Mouse (Mus musculus): Measurements from ENCODE around the gene Rgp1.
"Not testable (repeated sequence)": the region's sequence is repeated elsewhere in the genome, so short reads cannot be mapped to it uniquely, and the experiment has no call there.

Rgp1 gene

GRCm38 (mm10) chr4:43578376-43579204 lies at the start of gene Rgp1, which contains the start of gene Gba2:
TSS of gene Rgp1 (plus strand) at chr4:43578715.
TSS of gene Gba2 (minus strand) at chr4:43578873.
- DNase-seq: peak; percentile 92 to 93

GRCm38 (mm10) chr4:43530081-43530501 lies 48.4 kb upstream of the Rgp1 start:
- no peak for DNase-seq

- peak; percentile 79 to 83 for DNase-seq
Observed at GRCm38 (mm10) chr4:43530581-43530980, 47.9 kb upstream of the Rgp1 start.

GRCm38 (mm10) chr4:43533270-43533669 lies 45.2 kb upstream of the Rgp1 start:
- no peak for DNase-seq

GRCm38 (mm10) chr4:43535628-43536027 lies 42.9 kb upstream of the Rgp1 start:
- no peak for DNase-seq

- no peak for DNase-seq
Observed at GRCm38 (mm10) chr4:43536031-43536430, 42.5 kb upstream of the Rgp1 start.

- no peak for DNase-seq
Observed at GRCm38 (mm10) chr4:43542044-43542443, 36.5 kb upstream of the Rgp1 start.

GRCm38 (mm10) chr4:43546375-43547047 lies 32.0 kb upstream of the Rgp1 start:
- DNase-seq: no peak

GRCm38 (mm10) chr4:43547160-43547559 lies 31.4 kb upstream of the Rgp1 start:
- no peak for DNase-seq

- DNase-seq: no peak
Observed at GRCm38 (mm10) chr4:43549055-43549454, 29.5 kb upstream of the Rgp1 start.

- not testable (repeated sequence) for DNase-seq
Observed at GRCm38 (mm10) chr4:43551854-43552253, 26.7 kb upstream of the Rgp1 start.

- DNase-seq: no peak
Observed at GRCm38 (mm10) chr4:43552437-43552836, 26.1 kb upstream of the Rgp1 start.

- no peak for DNase-seq
Observed at GRCm38 (mm10) chr4:43553891-43554290, 24.6 kb upstream of the Rgp1 start.

- no peak for DNase-seq
Observed at GRCm38 (mm10) chr4:43555926-43556325, 22.6 kb upstream of the Rgp1 start.

- no peak for DNase-seq
Observed at GRCm38 (mm10) chr4:43558028-43558630, 20.4 kb upstream of the Rgp1 start.

- DNase-seq: no peak
Observed at GRCm38 (mm10) chr4:43558631-43559356, 19.7 kb upstream of the Rgp1 start.

GRCm38 (mm10) chr4:43559519-43560242 lies 18.8 kb upstream of the Rgp1 start:
- no peak for DNase-seq

- DNase-seq: no peak
Observed at GRCm38 (mm10) chr4:43560243-43560611, 18.3 kb upstream of the Rgp1 start.

GRCm38 (mm10) chr4:43560976-43561375 lies 17.5 kb upstream of the Rgp1 start:
- DNase-seq: no peak

- DNase-seq: no peak
Observed at GRCm38 (mm10) chr4:43561436-43561996, 17.0 kb upstream of the Rgp1 start.

GRCm38 (mm10) chr4:43561997-43562768 lies 16.3 kb upstream of the Rgp1 start, which contains the start of the genes Creb3 and Tln1:
TSS of gene Creb3 (plus strand) at chr4:43562332.
TSS of gene Tln1 (minus strand) at chr4:43562691.
- DNase-seq: peak; percentile 93 to 97

Data from cerebellum, adult 18-20 months (tissue).